Mouse (Mus musculus): ENCODE results near the gene Med24.
"Not testable (repeated sequence)": the region's sequence is repeated elsewhere in the genome, so short reads cannot be mapped to it uniquely, and the experiment has no call there.

Gene Med24

GRCm38 (mm10) chr11:98738925-98739324 is 9.7 kb upstream of the Med24 start:
- peaks cover 65% of the 10 kb centered on the region for H3K4me1 ChIP-seq (replicated peaks; ENCODE audit: low read depth, low read length)
- TF ChIP-seq NANOG (IDR thresholded peaks at IDR 0.05; ENCODE audit: borderline replicate concordance, low read length) = no peak
- no peak for TF ChIP-seq CTCF (conservative IDR thresholded peaks at IDR 0.05; ENCODE audit: low read length)
- no peak for TF ChIP-seq POU5F1 (IDR thresholded peaks at IDR 0.05; ENCODE audit: borderline replicate concordance, low read length)

DNA sequence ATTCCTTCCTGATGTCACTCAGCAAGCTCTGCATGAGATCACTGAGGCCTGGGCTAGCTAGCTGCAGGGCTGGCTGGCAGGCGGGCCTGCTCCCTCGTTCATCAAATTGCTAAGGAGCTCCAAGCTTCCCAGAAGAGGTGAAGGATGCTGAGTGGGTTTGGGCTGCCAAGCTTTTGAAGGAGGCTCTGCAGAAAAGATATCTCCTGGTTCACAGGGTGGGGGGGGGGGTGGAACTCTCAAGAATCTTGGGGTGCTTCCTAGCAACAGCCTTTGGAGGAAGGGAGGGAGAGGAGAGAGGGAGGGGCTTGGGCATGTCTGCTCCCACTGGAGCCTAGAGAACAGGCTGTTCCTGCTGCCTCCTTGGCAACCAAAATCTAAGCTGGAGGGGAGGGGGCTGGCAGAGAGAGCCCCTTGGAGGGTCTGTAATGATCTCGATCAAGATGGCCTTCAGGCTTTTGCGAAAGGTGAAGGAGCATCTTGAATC is 9.2 kb upstream of the Med24 start:
- Histone ChIP-seq H3K27me3 (ENCODE audit: insufficient read depth, low read length) (peaks cover 12% of the 10 kb centered on the region), H3K36me3 (ENCODE audit: insufficient read depth, low read length) (no peaks in the 10 kb centered on the region), H3K4me3 (replicated peaks; ENCODE audit: low read length) (peak overlapping the region; percentile 24; the same call in 1 of the 2 replicates), H3K4me1 (replicated peaks; ENCODE audit: low read depth, low read length) (peaks cover 60% of the 10 kb centered on the region), H3K9me3 (ENCODE audit: low read length) (peaks cover 7% of the 10 kb centered on the region)
- TF ChIP-seq POU5F1 (IDR thresholded peaks at IDR 0.05; ENCODE audit: borderline replicate concordance, low read length) = no peak
- TF ChIP-seq CTCF (conservative IDR thresholded peaks at IDR 0.05; ENCODE audit: low read length) = no peak
- TF ChIP-seq NANOG (IDR thresholded peaks at IDR 0.05; ENCODE audit: borderline replicate concordance, low read length) = no peak

More at GRCm38 (mm10) chr11:98738925-98739324, 9.7 kb upstream of the Med24 start:
- Histone ChIP-seq H3K27me3 (ENCODE audit: insufficient read depth, low read length) (peaks cover 12% of the 10 kb centered on the region), H3K36me3 (ENCODE audit: insufficient read depth, low read length) (no peaks in the 10 kb centered on the region), H3K9me3 (ENCODE audit: low read length) (peaks cover 7% of the 10 kb centered on the region), H3K4me3 (replicated peaks; ENCODE audit: low read length) (0 out of 2 replicates have a peak overlapping the region, but pooled peaks have one; percentile 10)

GRCm38 (mm10) chr11:98737220-98737619 is 8.0 kb upstream of the Med24 start:
- not testable (repeated sequence) for H3K36me3 ChIP-seq (ENCODE audit: insufficient read depth, low read length); H3K9me3 ChIP-seq (ENCODE audit: low read length); H3K4me3 ChIP-seq (replicated peaks; ENCODE audit: low read length)
- peaks cover 48% of the 10 kb centered on the region for H3K4me1 ChIP-seq (replicated peaks; ENCODE audit: low read depth, low read length)
- peaks cover 16% of the 10 kb centered on the region for H3K27me3 ChIP-seq (ENCODE audit: insufficient read depth, low read length)

DNA sequence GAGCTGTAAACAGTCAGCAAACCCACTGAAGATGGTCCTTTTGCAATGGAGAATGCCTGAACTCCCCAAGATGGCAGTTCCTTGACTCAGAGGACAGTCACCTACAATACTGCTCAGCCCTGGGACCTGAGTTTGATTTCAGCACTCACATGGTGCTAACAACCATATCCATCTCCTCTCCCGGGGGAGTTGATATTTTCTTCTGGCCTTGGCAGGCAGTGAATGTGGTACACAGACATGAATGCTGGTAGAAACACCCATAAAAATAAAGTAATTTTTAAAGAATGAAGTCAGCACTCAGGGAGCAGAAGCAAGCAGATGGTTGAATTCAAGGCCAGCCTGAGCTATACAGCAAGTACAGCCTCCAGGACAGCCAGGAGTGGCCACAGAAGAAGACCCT is 6.9 kb upstream of the Med24 start:
- no peaks in the 10 kb centered on the region for H3K36me3 ChIP-seq (ENCODE audit: insufficient read depth, low read length)
- H3K27me3 ChIP-seq (ENCODE audit: insufficient read depth, low read length) = peaks cover 21% of the 10 kb centered on the region
- no peak overlapping the region for H3K4me3 ChIP-seq (replicated peaks; ENCODE audit: low read length)
- H3K9me3 ChIP-seq (ENCODE audit: low read length) = peaks cover 7% of the 10 kb centered on the region
- H3K4me1 ChIP-seq (replicated peaks; ENCODE audit: low read depth, low read length) = peaks cover 45% of the 10 kb centered on the region
- TF ChIP-seq CTCF (conservative IDR thresholded peaks at IDR 0.05; ENCODE audit: low read length) (no peak), POU5F1 (IDR thresholded peaks at IDR 0.05; ENCODE audit: borderline replicate concordance, low read length) (no peak), NANOG (IDR thresholded peaks at IDR 0.05; ENCODE audit: borderline replicate concordance, low read length) (no peak)

DNA sequence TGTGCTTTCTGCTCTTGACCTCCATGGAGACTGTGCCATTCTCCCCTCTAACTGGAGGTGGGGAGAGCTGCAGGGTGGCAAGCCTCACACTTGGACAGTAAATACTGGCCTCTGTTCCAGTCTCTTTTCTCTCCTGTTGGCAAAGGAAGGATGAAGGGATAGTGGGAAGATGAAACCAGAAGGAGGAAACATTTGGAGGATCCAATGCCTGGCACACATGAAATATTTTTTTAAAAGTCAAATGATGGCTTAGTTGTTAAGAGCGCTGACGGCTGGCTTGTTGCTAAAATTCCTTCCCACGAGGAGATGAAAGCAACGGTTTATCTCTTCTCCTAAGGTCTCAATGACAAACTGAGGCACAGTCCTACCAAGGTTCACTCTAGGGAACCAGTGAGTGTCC is 5.9 kb upstream of the Med24 start:
- peaks cover 7% of the 10 kb centered on the region for H3K9me3 ChIP-seq (ENCODE audit: low read length)
- H3K4me3 ChIP-seq (replicated peaks; ENCODE audit: low read length) = no peak overlapping the region
- TF ChIP-seq POU5F1 (IDR thresholded peaks at IDR 0.05; ENCODE audit: borderline replicate concordance, low read length) (no peak), CTCF (conservative IDR thresholded peaks at IDR 0.05; ENCODE audit: low read length) (no peak), NANOG (IDR thresholded peaks at IDR 0.05; ENCODE audit: borderline replicate concordance, low read length) (no peak)
- H3K4me1 ChIP-seq (replicated peaks; ENCODE audit: low read depth, low read length) = peaks cover 35% of the 10 kb centered on the region
- no peaks in the 10 kb centered on the region for H3K36me3 ChIP-seq (ENCODE audit: insufficient read depth, low read length)
- peaks cover 20% of the 10 kb centered on the region for H3K27me3 ChIP-seq (ENCODE audit: insufficient read depth, low read length)

DNA sequence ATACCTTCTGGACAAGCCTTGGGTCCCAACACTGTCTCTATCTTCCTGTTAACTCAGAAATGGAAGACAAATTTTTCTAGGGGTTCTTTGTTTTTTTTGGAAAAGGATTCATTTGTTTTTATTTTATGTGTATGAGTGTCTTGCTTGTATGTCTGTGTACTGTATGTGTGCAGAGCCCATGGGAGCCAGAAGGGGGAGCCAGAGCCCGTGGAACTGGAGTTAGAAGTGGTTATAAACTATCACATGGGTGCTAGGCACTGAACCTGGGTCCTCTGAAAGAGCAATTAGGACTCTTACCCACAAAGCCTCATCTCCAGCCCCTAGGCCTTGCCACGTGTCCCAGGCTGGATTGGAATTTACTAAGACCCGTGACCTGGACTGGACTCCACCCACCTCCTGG is 4.8 kb upstream of the Med24 start:
- H3K36me3 ChIP-seq (ENCODE audit: insufficient read depth, low read length) = no peaks in the 10 kb centered on the region
- H3K4me3 ChIP-seq (replicated peaks; ENCODE audit: low read length) = no peak overlapping the region
- peaks cover 25% of the 10 kb centered on the region for H3K4me1 ChIP-seq (replicated peaks; ENCODE audit: low read depth, low read length)
- H3K9me3 ChIP-seq (ENCODE audit: low read length) = peaks cover 7% of the 10 kb centered on the region
- H3K27me3 ChIP-seq (ENCODE audit: insufficient read depth, low read length) = peaks cover 14% of the 10 kb centered on the region; the same call in 1 of the 2 replicates
- TF ChIP-seq CTCF (conservative IDR thresholded peaks at IDR 0.05; ENCODE audit: low read length) (peak; percentile 68), NANOG (IDR thresholded peaks at IDR 0.05; ENCODE audit: borderline replicate concordance, low read length) (no peak), POU5F1 (IDR thresholded peaks at IDR 0.05; ENCODE audit: borderline replicate concordance, low read length) (no peak)

- peaks cover 7% of the 10 kb centered on the region for H3K9me3 ChIP-seq (ENCODE audit: low read length)
- H3K4me3 ChIP-seq (replicated peaks; ENCODE audit: low read length) = no peak overlapping the region
- peaks cover 14% of the 10 kb centered on the region; the same call in 1 of the 2 replicates for H3K27me3 ChIP-seq (ENCODE audit: insufficient read depth, low read length)
- no peak for TF ChIP-seq CTCF (conservative IDR thresholded peaks at IDR 0.05; ENCODE audit: low read length)
- TF ChIP-seq POU5F1 (IDR thresholded peaks at IDR 0.05; ENCODE audit: borderline replicate concordance, low read length) = no peak
- no peak for TF ChIP-seq NANOG (IDR thresholded peaks at IDR 0.05; ENCODE audit: borderline replicate concordance, low read length)
- peaks cover 33% of the 10 kb centered on the region for H3K4me1 ChIP-seq (replicated peaks; ENCODE audit: low read depth, low read length)
- H3K36me3 ChIP-seq (ENCODE audit: insufficient read depth, low read length) = peaks cover 19% of the 10 kb centered on the region
Observed at GRCm38 (mm10) chr11:98731134-98731533, 1.9 kb upstream of the Med24 start.

- no peak for TF ChIP-seq NANOG (IDR thresholded peaks at IDR 0.05; ENCODE audit: borderline replicate concordance, low read length)
- H3K36me3 ChIP-seq (ENCODE audit: insufficient read depth, low read length) = peaks cover 23% of the 10 kb centered on the region
- peaks cover 31% of the 10 kb centered on the region for H3K4me1 ChIP-seq (replicated peaks; ENCODE audit: low read depth, low read length)
- peaks cover 14% of the 10 kb centered on the region; the same call in 1 of the 2 replicates for H3K27me3 ChIP-seq (ENCODE audit: insufficient read depth, low read length)
- no peak overlapping the region for H3K4me3 ChIP-seq (replicated peaks; ENCODE audit: low read length)
- peaks cover 7% of the 10 kb centered on the region for H3K9me3 ChIP-seq (ENCODE audit: low read length)
Observed at GRCm38 (mm10) chr11:98730727-98731126, 1.5 kb upstream of the Med24 start.

DNA sequence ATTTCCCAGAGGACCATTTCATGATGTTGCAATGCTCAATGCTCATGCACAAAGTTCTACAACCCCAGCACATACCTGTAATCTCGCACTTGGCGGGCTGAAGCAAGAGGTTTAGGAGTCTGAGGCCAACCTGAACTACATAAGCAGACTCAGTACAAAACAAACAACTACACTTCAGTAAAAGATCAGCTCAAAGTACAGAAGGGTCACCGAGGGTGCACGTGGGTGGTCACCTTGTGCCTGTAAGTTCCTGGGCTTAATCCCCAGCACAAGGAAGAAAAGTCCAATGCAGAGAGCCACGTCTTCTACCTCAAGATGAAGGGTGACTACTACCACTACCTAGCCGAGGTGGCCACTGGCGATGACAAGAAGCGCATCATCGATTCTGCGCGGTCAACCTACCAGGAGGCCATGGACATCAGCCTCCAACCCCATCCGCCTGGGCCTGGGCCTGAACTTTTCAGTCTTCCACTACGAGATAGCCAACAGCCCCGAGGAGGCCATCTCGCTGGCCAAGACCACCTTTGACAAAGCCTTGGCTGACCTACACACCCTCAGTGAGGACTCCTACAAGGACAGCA is 3.2 kb downstream of the Med24 start:
- 0 out of 2 replicates have a peak, but pooled peaks cover 3% of the 10 kb centered on the region for H3K27me3 ChIP-seq (ENCODE audit: insufficient read depth, low read length)
- no peak for TF ChIP-seq NANOG (IDR thresholded peaks at IDR 0.05; ENCODE audit: borderline replicate concordance, low read length)
- no peak for TF ChIP-seq CTCF (conservative IDR thresholded peaks at IDR 0.05; ENCODE audit: low read length)
- no peak for TF ChIP-seq POU5F1 (IDR thresholded peaks at IDR 0.05; ENCODE audit: borderline replicate concordance, low read length)
- peaks cover 39% of the 10 kb centered on the region for H3K4me1 ChIP-seq (replicated peaks; ENCODE audit: low read depth, low read length)
- no peak overlapping the region for H3K4me3 ChIP-seq (replicated peaks; ENCODE audit: low read length)
- peaks cover 59% of the 10 kb centered on the region for H3K36me3 ChIP-seq (ENCODE audit: insufficient read depth, low read length)
- no peaks in the 10 kb centered on the region for H3K9me3 ChIP-seq (ENCODE audit: low read length)

Measured in E14TG2a.4 (cell line).